Comparison of ENCODE assay signal across 14 mouse cellular contexts in genomic region chr12:28910568-28910967, GRCm38 (mm10).
A peak's percentile ranks its signal among the peaks of the same experiment; 100 is the strongest.
DNase-seq lines count a peak whose midpoint lies in the region; ATAC-seq and TF ChIP-seq lines count a peak whose summit lies in the region.
"Had no signal": no experiment of that assay in that cellular context is flagged by ENCODE, and none has a peak within 500 bp of the region (broad histone marks: within the 10 kb centered on the region; RNA-seq: fewer than 3 reads in every experiment).

No protein-coding gene starts in this region.

- H3K27me3 ChIP-seq in forebrain, embryonic 14.5 days (replicated peaks; ENCODE audit: control insufficient read depth, insufficient read depth, low read length), result no peaks in the 10 kb centered on the region
- no peaks in the 10 kb centered on the region for H3K27me3 ChIP-seq in forebrain, embryonic 15.5 days
- no peaks in the 10 kb centered on the region for H3K27me3 ChIP-seq in testis, adult 2 months (ENCODE audit: control insufficient read depth, insufficient read depth, low read length)
- H3K27me3 ChIP-seq in thymus, adult 2 months (ENCODE audit: control insufficient read depth, insufficient read depth, low read length), result no peaks in the 10 kb centered on the region
- H3K27me3 ChIP-seq: CH12.LX; liver, embryonic 15.5 days had no signal

- no peak overlapping the region for H3K4me3 ChIP-seq in forebrain, embryonic 14.5 days (ENCODE audit: low read depth, low read length)
- H3K4me3 ChIP-seq in forebrain, embryonic 15.5 days, result no peak overlapping the region
- peak overlapping the region; percentile 66 for H3K4me3 ChIP-seq in testis, adult 2 months (ENCODE audit: control insufficient read depth, low read depth, low read length)
- no peak overlapping the region for H3K4me3 ChIP-seq in thymus, adult 2 months (ENCODE audit: control insufficient read depth, insufficient read depth, low read length)
- H3K4me3 ChIP-seq: liver, embryonic 15.5 days; megakaryocyte, embryonic 14.5 days had no signal

- no peaks in the 10 kb centered on the region for H3K36me3 ChIP-seq in forebrain, embryonic 14.5 days (ENCODE audit: control insufficient read depth, insufficient read depth, low read length)
- no peaks in the 10 kb centered on the region for H3K36me3 ChIP-seq in forebrain, embryonic 15.5 days
- no peaks in the 10 kb centered on the region for H3K36me3 ChIP-seq in testis, adult 2 months (ENCODE audit: control insufficient read depth, insufficient read depth, low read length)
- H3K36me3 ChIP-seq in thymus, adult 2 months (ENCODE audit: control insufficient read depth, insufficient read depth, low read length), result no peaks in the 10 kb centered on the region
- H3K36me3 ChIP-seq: liver, embryonic 15.5 days had no signal

- 0 out of 2 replicates have a peak, but pooled peaks have one; percentile 30 for ATAC-seq in forebrain, embryonic 14.5 days
- ATAC-seq in forebrain, embryonic 15.5 days (replicated peaks), result no peak; the same call in 1 of the 2 replicates

- no peak overlapping the region for H3K4me2 ChIP-seq in forebrain, embryonic 14.5 days (ENCODE audit: low read length)
- no peak overlapping the region for H3K4me2 ChIP-seq in forebrain, embryonic 15.5 days (replicated peaks)
- H3K4me2 ChIP-seq: liver, embryonic 15.5 days had no signal

- H3K9me3 ChIP-seq in forebrain, embryonic 14.5 days (replicated peaks; ENCODE audit: control insufficient read depth, low read length), result no peaks in the 10 kb centered on the region
- H3K9me3 ChIP-seq in forebrain, embryonic 15.5 days, result no peaks in the 10 kb centered on the region
- H3K9me3 ChIP-seq: liver, embryonic 15.5 days; megakaryocyte, embryonic 14.5 days had no signal

- H3K27ac ChIP-seq in forebrain, embryonic 14.5 days (ENCODE audit: low read depth, low read length), result no peak overlapping the region
- no peak overlapping the region for H3K27ac ChIP-seq in forebrain, embryonic 15.5 days (replicated peaks)
- no peak overlapping the region for H3K27ac ChIP-seq in testis, adult 2 months (ENCODE audit: control insufficient read depth, insufficient read depth, low read depth, low read length)
- no peak overlapping the region for H3K27ac ChIP-seq in thymus, adult 2 months (ENCODE audit: control insufficient read depth, insufficient read depth, low read length)
- H3K27ac ChIP-seq: liver, embryonic 15.5 days had no signal

- TF ChIP-seq POLR2A in testis, adult 2 months (IDR thresholded peaks at IDR 0.05; ENCODE audit: control insufficient read depth, low read depth, low read length), result no peak; the same call in 1 of the 2 replicates
- TF ChIP-seq POLR2A in thymus, adult 2 months (IDR thresholded peaks at IDR 0.05; ENCODE audit: control insufficient read depth, extremely low read depth, insufficient read depth, low read length, poor library complexity), result no peak

- 58% methylated on average over 8 of the region's 8 CpGs for WGBS in forebrain, embryonic 14.5 days
- WGBS in forebrain, embryonic 15.5 days, result 63% methylated on average over 8 of the region's 8 CpGs
- whole genome bisulfite sequencing in thymus, adult 2 months, result 66% methylated on average over 8 of the region's 8 CpGs

- no peak overlapping the region for H3K9ac ChIP-seq in forebrain, embryonic 14.5 days (ENCODE audit: low read length)
- H3K9ac ChIP-seq in forebrain, embryonic 15.5 days (replicated peaks), result no peak overlapping the region
- H3K9ac ChIP-seq: liver, embryonic 15.5 days had no signal

- H3K4me1 ChIP-seq in forebrain, embryonic 14.5 days (ENCODE audit: control insufficient read depth, insufficient read depth, low read length), result peaks cover 8% of the 10 kb centered on the region; the same call in 1 of the 2 replicates
- peaks cover 27% of the 10 kb centered on the region for H3K4me1 ChIP-seq in forebrain, embryonic 15.5 days
- H3K4me1 ChIP-seq in testis, adult 2 months (ENCODE audit: control insufficient read depth, insufficient read depth, low read length), result no peaks in the 10 kb centered on the region; the same call in 1 of the 2 replicates
- no peaks in the 10 kb centered on the region for H3K4me1 ChIP-seq in thymus, adult 2 months (replicated peaks; ENCODE audit: control insufficient read depth, insufficient read depth, low read length)
- H3K4me1 ChIP-seq: liver, embryonic 15.5 days had no signal

- TF ChIP-seq CTCF in testis, adult 2 months (IDR thresholded peaks at IDR 0.05; ENCODE audit: control insufficient read depth, insufficient read depth, insufficient replicate concordance, low read depth, low read length), result no peak
- TF ChIP-seq CTCF in thymus, adult 2 months (IDR thresholded peaks at IDR 0.05; ENCODE audit: borderline replicate concordance, control insufficient read depth, extremely low read depth, insufficient read depth, low read length, poor library complexity), result no peak

- peak; percentile 14 for DNase-seq in adrenal gland, postnatal 14 days
- no peak for DNase-seq in adrenal gland, adult 2 months
- no peak for DNase-seq in forebrain, embryonic 14.5 days (ENCODE audit: low spot score)
- DNase-seq in testis, postnatal 10 days (ENCODE audit: low spot score), result no peak
- DNase-seq in thymus, adult 2 months, result no peak
- DNase-seq in layer of hippocampus, adult 18-20 months (ENCODE audit: low spot score in 2 of 2), result no peak
- DNase-seq: heart, adult 18-20 months; kidney, adult 9 months; lung, postnatal 10 days had no signal
